Comparison of ENCODE assay signal across 8 mouse cellular contexts in genomic region chr1:153748549-153748948, GRCm38 (mm10). TPM values are rescaled to one million over a fixed set of nuclear protein-coding genes. Genes with fewer than 3 reads are reported as not detected.
DNase-seq lines count a peak whose midpoint lies in the region; ATAC-seq and TF ChIP-seq lines count a peak whose summit lies in the region.

No protein-coding gene starts in this region.

- peak overlapping the region; percentile 69 for H3K4me2 ChIP-seq in hindbrain, embryonic 14.5 days (replicated peaks)
- peak overlapping the region; percentile 76 for H3K4me2 ChIP-seq in liver, embryonic 11.5 days
- H3K4me2 ChIP-seq in myocyte (ENCODE audit: low read depth): peak overlapping the region; percentile 79

- no peak for TF ChIP-seq POLR2A in myocyte (IDR thresholded peaks at IDR 0.05; ENCODE audit: insufficient read length, low read depth)

- H3K9me3 ChIP-seq in embryonic facial prominence, embryonic 10.5 days: no peaks in the 10 kb centered on the region
- no peaks in the 10 kb centered on the region for H3K9me3 ChIP-seq in hindbrain, embryonic 14.5 days (ENCODE audit: control insufficient read depth, low read length)
- H3K9me3 ChIP-seq in liver, embryonic 11.5 days (ENCODE audit: control insufficient read depth, low read length): no peaks in the 10 kb centered on the region

- 8% methylated on average over 1 of the region's 1 CpGs for WGBS in embryonic facial prominence, embryonic 10.5 days
- 0% methylated on average over 1 of the region's 1 CpGs for WGBS in hindbrain, embryonic 14.5 days
- WGBS in liver, embryonic 11.5 days: 8% methylated on average over 1 of the region's 1 CpGs

- H3K9ac ChIP-seq in hindbrain, embryonic 14.5 days: peak overlapping the region; percentile 84; the same call in 1 of the 2 replicates
- H3K9ac ChIP-seq in liver, embryonic 11.5 days (ENCODE audit: low read depth, low read length): no peak overlapping the region

- H3ac ChIP-seq in myocyte (ENCODE audit: control insufficient read depth, insufficient read length): no peak overlapping the region

- H3K4me1 ChIP-seq in embryonic facial prominence, embryonic 10.5 days: peaks cover 28% of the 10 kb centered on the region
- peaks cover 37% of the 10 kb centered on the region for H3K4me1 ChIP-seq in hindbrain, embryonic 14.5 days (replicated peaks; ENCODE audit: control insufficient read depth, insufficient read depth, low read length)
- H3K4me1 ChIP-seq in liver, embryonic 11.5 days (replicated peaks; ENCODE audit: control insufficient read depth, insufficient read depth, low read length): peaks cover 11% of the 10 kb centered on the region

- H3K4me3 ChIP-seq in embryonic facial prominence, embryonic 10.5 days: no peak overlapping the region
- H3K4me3 ChIP-seq in hindbrain, embryonic 14.5 days (replicated peaks; ENCODE audit: low read length): peak overlapping the region; percentile 43; the same call in 1 of the 2 replicates
- H3K4me3 ChIP-seq in liver, embryonic 11.5 days (ENCODE audit: low read depth, low read length): peak overlapping the region; percentile 48; the same call in 1 of the 2 replicates
- H3K4me3 ChIP-seq in myocyte: no peak overlapping the region

- H3K27me3 ChIP-seq in embryonic facial prominence, embryonic 10.5 days (replicated peaks; ENCODE audit: low read depth, poor library complexity, severe bottlenecking): peaks cover 26% of the 10 kb centered on the region; the same call in 1 of the 2 replicates
- no peaks in the 10 kb centered on the region for H3K27me3 ChIP-seq in hindbrain, embryonic 14.5 days (ENCODE audit: control insufficient read depth, insufficient read depth, low read length)
- no peaks in the 10 kb centered on the region for H3K27me3 ChIP-seq in liver, embryonic 11.5 days (replicated peaks; ENCODE audit: control insufficient read depth, insufficient read depth, low read length)
- H3K27me3 ChIP-seq in myocyte (ENCODE audit: control insufficient read depth, insufficient read depth, insufficient read length): no peaks in the 10 kb centered on the region

- no peak for ATAC-seq in hindbrain, embryonic 14.5 days (ENCODE audit: low FRiP score)
- ATAC-seq in liver, embryonic 11.5 days (replicated peaks; ENCODE audit: low FRiP score): 0 out of 2 replicates have a peak, but pooled peaks have one; percentile 33

- H3K36me3 ChIP-seq in embryonic facial prominence, embryonic 10.5 days (replicated peaks): peaks cover 9% of the 10 kb centered on the region
- H3K36me3 ChIP-seq in hindbrain, embryonic 14.5 days (replicated peaks; ENCODE audit: control insufficient read depth, insufficient read depth): peaks cover 6% of the 10 kb centered on the region; the same call in 1 of the 2 replicates
- no peaks in the 10 kb centered on the region for H3K36me3 ChIP-seq in liver, embryonic 11.5 days (ENCODE audit: control insufficient read depth, insufficient read depth, low read length)
- no peaks in the 10 kb centered on the region for H3K36me3 ChIP-seq in myocyte (ENCODE audit: control insufficient read depth, insufficient read depth)

- peak overlapping the region; percentile 92; the same call in 1 of the 2 replicates for H3K27ac ChIP-seq in embryonic facial prominence, embryonic 10.5 days (replicated peaks)
- peak overlapping the region; percentile 95 for H3K27ac ChIP-seq in hindbrain, embryonic 14.5 days
- no peak overlapping the region for H3K27ac ChIP-seq in liver, embryonic 11.5 days (ENCODE audit: low read depth, low read length)

- H3K79me2 ChIP-seq in myocyte (ENCODE audit: control insufficient read depth, insufficient read depth): no peaks in the 10 kb centered on the region

- DNase-seq in gastrocnemius, postnatal 10 days: peak; percentile 55
- no peak for DNase-seq in gastrocnemius, adult 18-20 months (ENCODE audit: low spot score)
- DNase-seq in embryonic facial prominence, embryonic 10.5 days (ENCODE audit: low spot score): peak; percentile 55
- DNase-seq in hindbrain, embryonic 14.5 days (ENCODE audit: low spot score): no peak
- no peak for DNase-seq in liver, embryonic 11.5 days (ENCODE audit: low spot score)
- DNase-seq in thymus, postnatal 14 days: peak; percentile 84
- no peak for DNase-seq in left cerebral cortex, adult 11 months (ENCODE audit: low spot score)

TF ChIP-seq in myocyte, 11 proteins besides CTCF, POLR2A, EP300 and RAD21:
- TF ChIP-seq REST (IDR thresholded peaks at IDR 0.05; ENCODE audit: insufficient read depth, insufficient read length): no peak
- TF ChIP-seq TCF3 (IDR thresholded peaks at IDR 0.05; ENCODE audit: insufficient read length, low read depth): no peak
- no peak for TF ChIP-seq TCF12 (IDR thresholded peaks at IDR 0.05; ENCODE audit: insufficient read depth, poor library complexity, severe bottlenecking)
- no peak for TF ChIP-seq CEBPB (IDR thresholded peaks at IDR 0.05; ENCODE audit: insufficient read depth, poor library complexity, severe bottlenecking)
- peak in 1 of 3 experiments; percentile 67 for TF ChIP-seq MYOG (IDR thresholded peaks at IDR 0.05; ENCODE audit: control insufficient read depth in 1 of 3, insufficient read depth in 1 of 3, insufficient read length in 2 of 3, low read depth in 2 of 3)
- TF ChIP-seq MYOD1 (IDR thresholded peaks at IDR 0.05; ENCODE audit: control insufficient read depth in 1 of 3, insufficient read length in 2 of 3, low read depth in 2 of 3): peak in 2 of 3 experiments; percentile 9 to 53
- TF ChIP-seq MAX (IDR thresholded peaks at IDR 0.05; ENCODE audit: low read depth): no peak
- TF ChIP-seq USF1 (IDR thresholded peaks at IDR 0.05; ENCODE audit: low read depth): peak; percentile 60

RNA-seq across cellular contexts. Expression of gene Rnasel, which starts 0.7 kb away (rescaled TPM):
- total RNA-seq in gastrocnemius, postnatal 10 days (2021): 1 to 10 TPM; 5.9 to 9.7 TPM
- 1 to 10 TPM in 1 of 2 experiments, under 1 TPM in 1; 0.87 to 1.5 TPM for total RNA-seq in gastrocnemius, adult 18-20 months (2021)
- polyA plus RNA-seq in embryonic facial prominence, embryonic 10.5 days (2016; fragmentation: Nextera tagmentation; extraction: Ambion mirVana): 8.0 and 9.5 TPM in 2 replicates
- 37.2 and 40.9 TPM in 2 replicates for polyA plus RNA-seq in hindbrain, embryonic 14.5 days (2014; fragmentation: Nextera tagmentation; extraction: Ambion mirVana)
- polyA plus RNA-seq in liver, embryonic 11.5 days (2014; fragmentation: Nextera tagmentation; extraction: Ambion mirVana): 5.4 and 7.2 TPM in 2 replicates
- polyA plus RNA-seq in myocyte (2012; fragmentation: generic; extraction: Trizol): 0.11 TPM

RNA-seq across cellular contexts. Expression of gene Rgs16, which starts 8.4 kb away (rescaled TPM):
- total RNA-seq in gastrocnemius, postnatal 10 days (2021): 10 to 100 TPM in 1 of 2 experiments, 1 to 10 TPM in 1; 7.7 to 10.8 TPM
- total RNA-seq in gastrocnemius, adult 18-20 months (2021): under 1 TPM; 0.81 to 0.87 TPM
- 7.9 and 9.5 TPM in 2 replicates for polyA plus RNA-seq in embryonic facial prominence, embryonic 10.5 days (2016; fragmentation: Nextera tagmentation; extraction: Ambion mirVana)
- 6.5 and 6.8 TPM in 2 replicates for polyA plus RNA-seq in hindbrain, embryonic 14.5 days (2014; fragmentation: Nextera tagmentation; extraction: Ambion mirVana)
- 0.94 and 1.3 TPM in 2 replicates for polyA plus RNA-seq in liver, embryonic 11.5 days (2014; fragmentation: Nextera tagmentation; extraction: Ambion mirVana)
- polyA plus RNA-seq in myocyte (2012; fragmentation: generic; extraction: Trizol): 6.5 TPM

Comparison
In these comparisons a context has a peak if more than half of its experiments do, and no peak if none do; other contexts are left out.
1. DNase-seq: peak in gastrocnemius, postnatal 10 days (single experiment), embryonic facial prominence, embryonic 10.5 days (single experiment) and thymus, postnatal 14 days (single experiment); none in gastrocnemius, adult 18-20 months (single experiment), hindbrain, embryonic 14.5 days (single experiment), liver, embryonic 11.5 days (single experiment) and left cerebral cortex, adult 11 months (single experiment).
2. H3K4me3 ChIP-seq: peak in hindbrain, embryonic 14.5 days (single experiment) and liver, embryonic 11.5 days (single experiment); none in embryonic facial prominence, embryonic 10.5 days (single experiment) and myocyte (single experiment).
3. Peak in every context shown above with its lines, with median percentiles within 50 percentile points of each other: H3K4me2 ChIP-seq.